Mouse (Mus musculus) embryonic facial prominence, embryonic 10.5 days (tissue): Measurements from ENCODE around the gene Cacna1h. TPM values are rescaled to one million over a fixed set of nuclear protein-coding genes. Genes with fewer than 3 reads are reported as not detected.

Source experiments
- DNase-seq: peaks from one replicate; pipeline ENCODE4 v3.0.0-alpha.2; 2017; ENCODE audit warnings: low spot score
- H3K27ac ChIP-seq: fragments of 300-500 bp; sonication (generic); replicated peaks from 2 replicates; pipeline ENCODE4 v1.5.1; 2016; ENCODE audit warnings: mild to moderate bottlenecking
- H3K27me3 ChIP-seq: fragments of 300-500 bp; sonication (generic); replicated peaks from 2 replicates; pipeline ENCODE4 v1.6.1; 2016; ENCODE audit warnings: low read depth, mild to moderate bottlenecking; ENCODE audit not compliant: poor library complexity, severe bottlenecking
- H3K36me3 ChIP-seq: fragments of 300-500 bp; sonication (generic); replicated peaks from 2 replicates; pipeline ENCODE4 v1.6.1; 2016; ENCODE audit warnings: mild to moderate bottlenecking, moderate library complexity
- H3K4me1 ChIP-seq: fragments of 300-500 bp; sonication (generic); 2 replicates; pipeline ENCODE4 v1.6.1; 2016
- H3K4me3 ChIP-seq: fragments of 300-500 bp; sonication (generic); 2 replicates; pipeline ENCODE4 v1.5.1; 2016; ENCODE audit warnings: mild to moderate bottlenecking, moderate library complexity
- H3K9me3 ChIP-seq: fragments of 300-500 bp; sonication (generic); 2 replicates; pipeline ENCODE4 v1.6.1; 2016; ENCODE audit warnings: mild to moderate bottlenecking
- WGBS: fragments of 180-500 bp; shearing (Covaris S2); methylation state at CpG from one replicate; pipeline ENCODE4 v1.1.7; 2016; 5-methylcytosine and 5-hydroxymethylcytosine counted together
- polyA plus RNA-seq: library from polyadenylated mRNA; unstranded; fragments of >200 nt; fragmentation: Nextera tagmentation; extraction: Ambion mirVana; gene quantifications from 2 replicates; pipeline ENCODE4 v1.2.1, GENCODE M21; 2016

The Cacna1h gene
- polyA plus RNA-seq, 1 experiment from 2014 or later = 2.9 TPM

GRCm38 (mm10) chr17:25415421-25415913, 18.1 kb downstream of the Cacna1h start:
- Histone ChIP-seq H3K4me3 (peak overlapping the region; percentile 32), H3K4me1 (peaks cover 75% of the 10 kb centered on the region)

DNA sequence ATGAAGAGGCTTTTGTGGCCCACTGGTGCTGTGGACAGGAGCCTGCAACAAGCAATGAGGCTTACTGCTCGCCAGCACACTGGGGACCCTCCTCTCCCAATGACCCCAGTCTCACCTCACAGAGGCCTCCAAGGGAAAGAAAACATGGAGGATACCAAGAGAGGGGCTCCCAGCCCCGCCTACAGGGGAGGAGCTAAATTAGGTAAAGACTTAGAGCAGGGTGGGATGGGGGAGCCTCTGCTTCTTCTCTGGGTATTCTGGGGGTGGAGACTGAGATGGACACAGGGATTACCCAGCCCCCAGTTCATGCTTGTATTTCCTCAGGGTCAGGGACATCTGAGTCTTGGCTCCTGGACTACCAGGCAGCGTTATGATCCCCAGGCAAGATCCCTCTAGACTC, 18.7 kb downstream of the Cacna1h start:
- no peaks in the 10 kb centered on the region for H3K27me3 ChIP-seq
- no peaks in the 10 kb centered on the region for H3K9me3 ChIP-seq
- H3K4me3 ChIP-seq = peak overlapping the region; percentile 32
- H3K36me3 ChIP-seq = no peaks in the 10 kb centered on the region
- WGBS = 28% methylated on average over 3 of the region's 3 CpGs
- H3K27ac ChIP-seq = peak overlapping the region; percentile 88
- peak; percentile 54 for DNase-seq
- H3K4me1 ChIP-seq = peaks cover 75% of the 10 kb centered on the region

More at GRCm38 (mm10) chr17:25415421-25415913, 18.1 kb downstream of the Cacna1h start:
- WGBS = 4% methylated on average over 6 of the region's 6 CpGs
- no peaks in the 10 kb centered on the region for H3K9me3 ChIP-seq
- DNase-seq = peak; percentile 81
- H3K27me3 ChIP-seq = no peaks in the 10 kb centered on the region
- peak overlapping the region; percentile 88 for H3K27ac ChIP-seq
- no peaks in the 10 kb centered on the region for H3K36me3 ChIP-seq

- Histone ChIP-seq H3K36me3 (no peaks in the 10 kb centered on the region), H3K4me3 (no peak overlapping the region), H3K4me1 (peaks cover 73% of the 10 kb centered on the region), H3K9me3 (no peaks in the 10 kb centered on the region), H3K27ac (peak overlapping the region; percentile 88), H3K27me3 (no peaks in the 10 kb centered on the region)
- DNase-seq = no peak
- 74% methylated on average over 4 of the region's 4 CpGs for WGBS
Measured at GRCm38 (mm10) chr17:25414209-25414608, 19.4 kb downstream of the Cacna1h start.

GRCm38 (mm10) chr17:25411251-25411650, 22.3 kb downstream of the Cacna1h start:
- no peak overlapping the region for H3K4me3 ChIP-seq
- H3K4me1 ChIP-seq = peaks cover 70% of the 10 kb centered on the region
- H3K27me3 ChIP-seq = peaks cover 13% of the 10 kb centered on the region; the same call in 1 of the 2 replicates
- 71% methylated on average over 4 of the region's 4 CpGs for WGBS
- H3K36me3 ChIP-seq = no peaks in the 10 kb centered on the region
- H3K9me3 ChIP-seq = no peaks in the 10 kb centered on the region
- 0 out of 2 replicates have a peak overlapping the region, but pooled peaks have one; percentile 4 for H3K27ac ChIP-seq
- no peak for DNase-seq

- peaks cover 15% of the 10 kb centered on the region; the same call in 1 of the 2 replicates for H3K27me3 ChIP-seq
- H3K36me3 ChIP-seq = no peaks in the 10 kb centered on the region
- H3K4me3 ChIP-seq = no peak overlapping the region
- no peak for DNase-seq
- peaks cover 70% of the 10 kb centered on the region for H3K4me1 ChIP-seq
- no peaks in the 10 kb centered on the region for H3K9me3 ChIP-seq
- no peak overlapping the region for H3K27ac ChIP-seq
- WGBS = 57% methylated on average over 7 of the region's 7 CpGs
Measured at GRCm38 (mm10) chr17:25410786-25411185, 22.8 kb downstream of the Cacna1h start.

DNA sequence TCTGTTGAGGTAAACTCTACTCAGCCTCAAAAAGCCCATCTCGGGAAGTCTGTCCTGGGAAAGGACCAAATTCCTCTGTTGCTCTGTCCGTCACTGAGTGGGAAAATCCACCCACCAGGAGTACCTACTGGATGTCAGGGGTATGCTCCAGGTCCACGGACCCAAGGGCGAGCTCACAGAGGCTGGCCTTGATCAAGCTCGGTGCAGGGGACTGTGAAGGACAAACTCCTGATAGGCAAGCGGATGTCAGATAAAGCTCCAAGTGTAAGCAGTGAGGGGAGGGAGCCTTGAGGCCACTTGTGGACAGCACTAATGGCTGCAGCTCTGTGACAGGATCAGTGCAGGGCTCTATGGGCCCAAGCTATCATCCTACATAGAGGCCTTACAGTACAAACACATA, 23.4 kb downstream of the Cacna1h start:
- H3K36me3 ChIP-seq = no peaks in the 10 kb centered on the region
- H3K9me3 ChIP-seq = no peaks in the 10 kb centered on the region
- H3K27ac ChIP-seq = no peak overlapping the region
- H3K27me3 ChIP-seq = peaks cover 15% of the 10 kb centered on the region; the same call in 1 of the 2 replicates
- peaks cover 70% of the 10 kb centered on the region for H3K4me1 ChIP-seq
- no peak for DNase-seq
- no peak overlapping the region for H3K4me3 ChIP-seq
- WGBS = 69% methylated on average over 6 of the region's 6 CpGs

GRCm38 (mm10) chr17:25409621-25410020, 24.0 kb downstream of the Cacna1h start:
- 75% methylated on average over 7 of the region's 7 CpGs for WGBS
- no peaks in the 10 kb centered on the region for H3K36me3 ChIP-seq
- DNase-seq = no peak
- H3K4me1 ChIP-seq = peaks cover 70% of the 10 kb centered on the region
- H3K27me3 ChIP-seq = peaks cover 19% of the 10 kb centered on the region; the same call in 1 of the 2 replicates
- H3K27ac ChIP-seq = no peak overlapping the region
- no peak overlapping the region for H3K4me3 ChIP-seq
- no peaks in the 10 kb centered on the region for H3K9me3 ChIP-seq

DNA sequence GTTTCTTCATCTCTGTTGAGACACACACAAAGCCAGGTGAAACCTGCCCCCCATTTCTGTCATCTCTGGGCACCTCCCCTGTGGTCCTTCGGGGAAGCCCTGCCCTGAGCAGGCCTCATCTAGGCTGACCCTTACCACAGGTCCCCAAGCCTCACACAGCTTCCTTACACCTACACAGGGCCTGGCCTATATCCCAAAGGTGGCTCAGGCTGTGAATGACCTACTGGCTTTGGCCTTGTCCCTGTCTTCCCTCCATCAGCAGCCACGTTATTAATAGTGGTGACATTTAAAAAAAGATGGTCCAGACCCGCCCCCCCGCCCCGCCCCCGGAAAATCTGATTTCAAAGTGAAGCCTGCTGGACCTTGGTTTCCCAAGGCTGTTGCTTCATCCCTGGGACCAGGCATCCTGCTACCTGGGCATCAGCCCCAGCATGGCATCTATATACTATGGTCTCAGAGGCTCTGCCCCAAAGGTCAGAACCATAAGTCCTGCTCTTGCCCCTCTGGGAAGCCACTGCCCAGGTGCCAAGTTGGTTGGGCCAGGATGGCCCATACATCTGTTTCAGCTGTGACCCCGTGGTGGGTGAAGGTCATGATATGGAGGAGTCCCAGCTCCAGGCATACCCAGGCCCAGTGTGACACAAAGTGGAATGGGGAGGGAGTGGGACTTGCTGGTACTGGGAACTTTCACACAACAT, 25.1 kb downstream of the Cacna1h start:
- WGBS = 84% methylated on average over 7 of the region's 7 CpGs
- H3K27me3 ChIP-seq = peaks cover 29% of the 10 kb centered on the region; the same call in 1 of the 2 replicates
- no peak for DNase-seq
- no peaks in the 10 kb centered on the region for H3K36me3 ChIP-seq
- H3K4me1 ChIP-seq = peaks cover 70% of the 10 kb centered on the region
- no peak overlapping the region for H3K4me3 ChIP-seq
- no peak overlapping the region for H3K27ac ChIP-seq
- no peaks in the 10 kb centered on the region for H3K9me3 ChIP-seq

- WGBS = 85% methylated on average over 4 of the region's 4 CpGs
- peaks cover 40% of the 10 kb centered on the region; the same call in 1 of the 2 replicates for H3K27me3 ChIP-seq
- no peaks in the 10 kb centered on the region for H3K9me3 ChIP-seq
- no peak for DNase-seq
- H3K4me1 ChIP-seq = peaks cover 72% of the 10 kb centered on the region
- H3K36me3 ChIP-seq = no peaks in the 10 kb centered on the region
- no peak overlapping the region for H3K4me3 ChIP-seq
- peak overlapping the region; percentile 66; the same call in 1 of the 2 replicates for H3K27ac ChIP-seq
Measured at GRCm38 (mm10) chr17:25407352-25407751, 26.2 kb downstream of the Cacna1h start.

GRCm38 (mm10) chr17:25406011-25406441, 27.6 kb downstream of the Cacna1h start:
- H3K4me3 ChIP-seq = peak overlapping the region; percentile 23; the same call in 1 of the 2 replicates
- no peak for DNase-seq
- H3K27ac ChIP-seq = peak overlapping the region; percentile 73

GRCm38 (mm10) chr17:25405224-25405895, 28.2 kb downstream of the Cacna1h start:
- Histone ChIP-seq H3K4me1 (peaks cover 68% of the 10 kb centered on the region), H3K27ac (peak overlapping the region; percentile 73), H3K27me3 (peaks cover 59% of the 10 kb centered on the region; the same call in 1 of the 2 replicates), H3K36me3 (no peaks in the 10 kb centered on the region), H3K9me3 (no peaks in the 10 kb centered on the region), H3K4me3 (no peak overlapping the region)
- 10% methylated on average over 10 of the region's 10 CpGs for WGBS
- DNase-seq = peak; percentile 43

More at GRCm38 (mm10) chr17:25406011-25406441, 27.6 kb downstream of the Cacna1h start:
- peaks cover 74% of the 10 kb centered on the region for H3K4me1 ChIP-seq
- no peaks in the 10 kb centered on the region for H3K36me3 ChIP-seq
- peaks cover 53% of the 10 kb centered on the region; the same call in 1 of the 2 replicates for H3K27me3 ChIP-seq
- H3K9me3 ChIP-seq = no peaks in the 10 kb centered on the region
- 18% methylated on average over 6 of the region's 6 CpGs for WGBS

DNA sequence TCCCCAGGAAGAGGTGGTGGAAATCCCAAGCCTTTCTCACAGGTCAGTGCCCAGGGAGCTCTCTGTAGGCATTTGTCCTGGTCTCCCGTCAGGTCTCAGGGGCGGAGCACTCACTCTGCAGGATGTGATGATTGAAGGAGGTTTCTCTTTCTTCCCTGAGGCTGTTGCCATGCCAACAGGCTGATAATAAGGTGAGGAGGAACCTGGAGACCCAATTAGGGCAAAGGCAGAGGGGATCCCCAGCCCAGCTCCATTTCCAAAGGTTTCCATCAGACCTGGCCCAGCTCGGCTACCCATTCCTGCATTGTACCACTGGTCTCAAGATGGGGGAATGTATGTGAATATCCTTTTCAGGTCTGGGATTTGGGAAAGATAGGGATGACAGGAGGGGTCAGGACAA, 29.4 kb downstream of the Cacna1h start:
- 0 out of 2 replicates have a peak overlapping the region, but pooled peaks have one; percentile 73 for H3K27ac ChIP-seq
- no peak for DNase-seq
- peaks cover 69% of the 10 kb centered on the region for H3K27me3 ChIP-seq
- no peaks in the 10 kb centered on the region for H3K9me3 ChIP-seq
- no peak overlapping the region for H3K4me3 ChIP-seq
- peaks cover 69% of the 10 kb centered on the region for H3K4me1 ChIP-seq
- no peaks in the 10 kb centered on the region for H3K36me3 ChIP-seq
- 20% methylated on average over 3 of the region's 3 CpGs for WGBS
